Mouse (Mus musculus) left cerebral cortex, postnatal 10 days (tissue): ENCODE data around the gene Gm21778. TPM values are rescaled to one million over a fixed set of nuclear protein-coding genes. Genes with fewer than 3 reads are reported as not detected.
"Not testable (repeated sequence)": the region's sequence is repeated elsewhere in the genome, so short reads cannot be mapped to it uniquely, and the experiment has no call there.

Source experiments
- DNase-seq, 2 experiments: peaks; one replicate each; pipeline ENCODE4 v3.0.0; 2021 to 2022; ENCODE audit warnings: low spot score in 2 of 2, mixed read lengths in 1 of 2; ENCODE audit errors: extremely low spot score in 1 of 2
- intact Hi-C: fragments of 180-260 bp; cut with DNase I; formaldehyde crosslinking; loops from one replicate; pipeline ENCODE4 v1.15.1; 2025
- total RNA-seq, 2 experiments: library from RNA; stranded (reverse); gene quantifications; 2 replicates each; pipeline ENCODE4 v1.2.3; 2021

The Gm21778 gene
- not detected for total RNA-seq

DNA sequence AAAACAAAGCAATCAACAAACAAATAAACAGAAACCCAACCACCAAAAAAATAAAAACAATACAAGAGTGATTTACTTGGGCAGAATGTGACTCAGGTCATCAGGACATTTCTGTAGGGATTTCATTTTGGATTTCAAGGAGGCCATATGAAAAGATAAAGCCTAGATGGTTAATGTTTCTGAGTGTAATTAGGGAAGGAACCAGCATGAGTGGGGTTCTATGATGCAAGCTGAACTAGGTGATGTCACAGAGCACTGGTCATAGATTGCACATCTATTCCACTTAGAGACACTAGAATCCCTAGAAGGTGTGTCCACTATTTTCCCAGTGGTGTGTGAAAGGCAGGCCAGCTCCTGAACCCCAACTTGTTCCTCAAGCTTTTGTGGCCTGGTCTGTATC is at the start of gene Gm21778:
Gm21778 (plus strand) TSS at position 301 of the 400 bp plus-strand sequence.
- intact Hi-C loops, DNase-seq: not testable (repeated sequence)

Other genes with a start within 250 kb of the Gm21778 start
- not detected for gene Gm20914, start 216.5 kb upstream of the Gm21778 start, total RNA-seq
- gene Gm28171, start 149.1 kb upstream of the Gm21778 start, total RNA-seq = not detected